Mouse (Mus musculus): Measurements from ENCODE around the gene Gpr157.
"Not testable (repeated sequence)": the region's sequence is repeated elsewhere in the genome, so short reads cannot be mapped to it uniquely, and the experiment has no call there.

Gene Gpr157

DNA sequence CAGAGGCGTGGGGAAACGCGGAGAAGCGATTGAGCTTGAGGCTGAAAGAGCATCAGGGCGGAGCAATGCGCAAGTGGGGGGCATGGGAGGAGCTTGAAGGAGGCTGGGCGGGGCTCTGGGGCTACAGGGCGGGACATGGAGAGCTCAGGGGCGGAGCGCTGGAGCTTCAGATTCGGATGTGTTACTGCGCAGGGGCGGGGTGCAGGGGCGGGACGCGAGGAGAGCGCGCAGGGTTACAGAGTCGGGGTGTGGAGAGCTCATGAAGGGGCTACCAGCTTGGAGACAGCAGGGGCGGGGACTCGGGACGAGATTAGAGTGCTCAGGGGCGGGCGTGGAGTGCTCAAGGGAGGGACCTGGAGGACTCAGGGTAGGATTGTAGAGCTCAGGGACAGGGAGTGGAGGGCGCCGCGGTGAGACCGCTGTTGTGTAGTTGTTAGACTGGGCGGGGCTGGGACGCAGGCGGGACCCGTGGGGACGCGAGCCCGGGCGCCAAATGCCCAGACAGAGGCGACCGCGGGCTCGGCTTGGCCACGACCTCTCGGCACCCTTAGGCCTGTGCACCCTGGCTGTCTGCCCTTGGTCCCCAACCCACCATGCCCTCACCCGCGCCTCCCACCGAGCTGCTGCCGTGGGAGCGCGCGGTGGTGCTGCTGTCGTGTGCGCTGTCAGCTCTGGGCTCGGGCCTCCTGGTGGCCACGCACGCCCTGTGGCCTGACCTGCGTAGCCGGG, at the start of gene Gpr157:
Gene Gpr157 (plus strand): TSS at position 205 of the 729 bp plus-strand sequence.
- peak; percentile 95 for DNase-seq

DNA sequence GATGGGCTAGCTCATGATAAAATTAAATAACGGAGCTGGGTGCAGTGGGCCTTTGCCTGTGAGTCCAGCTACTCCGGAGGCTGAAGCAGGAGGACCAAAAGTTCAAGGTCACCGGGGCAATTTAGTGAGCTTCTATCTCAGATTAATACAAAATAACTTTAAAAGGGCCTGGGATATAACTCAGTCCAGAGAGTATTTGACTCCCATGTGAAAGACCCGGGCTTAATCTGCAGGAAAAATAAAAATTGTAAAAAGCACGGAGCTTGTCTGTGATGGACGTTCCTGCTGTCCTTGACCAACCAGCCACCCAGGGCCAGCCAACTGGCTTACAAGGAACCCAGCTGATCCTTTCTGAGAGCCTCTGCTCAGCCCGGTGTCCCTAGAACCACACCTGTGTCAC, 48.6 kb upstream of the Gpr157 start:
- DNase-seq: no peak

DNA sequence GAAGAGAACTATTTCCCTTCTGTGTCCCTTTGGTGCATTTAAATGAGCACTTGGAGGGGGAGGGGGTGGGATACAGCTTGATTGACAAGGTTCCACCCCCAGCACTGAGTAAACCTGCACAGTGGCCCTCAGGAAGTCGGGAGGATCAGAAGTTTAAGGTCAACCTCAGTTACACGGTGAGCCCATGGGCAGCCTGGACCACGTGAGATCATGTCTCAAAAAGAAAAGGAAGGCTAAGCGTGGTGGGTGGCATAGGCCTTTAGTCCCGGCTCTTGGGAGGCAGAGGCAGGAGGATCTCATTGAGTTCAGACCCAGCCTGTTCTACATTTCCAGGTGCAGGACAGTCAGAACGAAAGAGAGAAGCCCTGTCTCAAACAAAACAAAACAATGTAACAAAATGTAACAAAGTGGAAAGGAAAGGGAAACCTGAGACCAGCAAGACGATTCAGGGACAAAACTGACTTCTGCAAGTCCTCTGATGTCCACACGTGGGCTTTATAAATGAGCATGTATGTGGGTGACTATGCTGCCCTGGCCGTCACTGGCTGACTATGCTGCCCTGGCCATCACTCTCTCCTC, 47.1 kb upstream of the Gpr157 start:
- no peak for DNase-seq

DNA sequence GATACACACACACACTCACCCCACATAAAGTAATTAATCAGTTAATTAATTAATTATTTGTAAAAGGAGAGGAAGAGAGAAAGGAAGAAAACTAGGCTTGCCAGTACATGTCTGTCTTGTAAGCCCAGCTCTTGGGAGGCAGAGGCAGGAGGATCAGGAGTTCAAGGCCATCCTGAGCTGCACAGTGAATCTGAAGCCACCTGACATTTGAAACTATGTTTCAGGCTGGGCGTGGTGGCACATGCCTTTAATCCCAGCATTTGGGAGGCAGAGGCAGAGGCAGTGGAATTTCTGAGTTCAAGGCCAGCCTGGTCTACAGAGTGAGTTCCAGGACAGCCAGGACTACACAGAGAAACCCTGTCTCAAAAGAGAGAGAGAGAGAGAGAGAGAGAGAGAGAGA, 46.3 kb upstream of the Gpr157 start:
- DNase-seq: not testable (repeated sequence)

DNA sequence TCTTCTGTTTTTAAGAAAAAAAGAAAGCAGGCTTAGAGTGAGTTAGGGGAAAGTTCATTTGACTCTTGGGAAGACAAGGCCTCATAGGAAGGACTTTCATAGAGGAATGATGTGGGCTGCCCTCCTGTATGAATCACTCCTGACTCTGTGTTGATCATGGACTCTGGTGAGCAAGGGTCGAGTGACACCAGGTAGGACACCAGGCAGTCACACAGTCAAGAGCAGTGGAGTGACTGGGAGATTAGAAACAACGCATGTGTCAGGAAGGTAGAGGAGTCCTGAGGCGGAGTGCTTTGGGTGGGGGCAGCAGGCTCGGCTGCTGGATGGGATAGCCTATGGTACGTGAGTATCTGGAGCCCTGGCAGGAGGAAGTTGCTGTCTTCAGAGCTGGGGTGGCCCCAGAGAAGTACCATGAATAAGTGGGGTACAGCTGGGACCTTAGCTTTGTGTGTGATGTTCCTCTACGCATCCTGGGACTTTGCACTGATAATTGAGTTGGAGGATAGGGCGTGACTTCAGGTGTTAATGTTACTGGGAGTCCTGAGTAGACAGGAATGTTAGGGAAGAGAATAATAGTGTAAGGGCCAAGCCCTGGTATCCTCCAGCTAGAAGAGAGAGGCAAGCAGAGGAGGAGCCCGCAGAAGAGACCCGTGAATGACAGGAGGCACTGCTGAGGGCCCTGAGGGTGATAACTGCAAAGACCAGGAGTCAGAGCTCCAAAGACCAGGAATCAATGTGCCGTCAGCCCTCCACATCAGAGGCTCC, 45.6 kb upstream of the Gpr157 start:
- no peak for DNase-seq

DNA sequence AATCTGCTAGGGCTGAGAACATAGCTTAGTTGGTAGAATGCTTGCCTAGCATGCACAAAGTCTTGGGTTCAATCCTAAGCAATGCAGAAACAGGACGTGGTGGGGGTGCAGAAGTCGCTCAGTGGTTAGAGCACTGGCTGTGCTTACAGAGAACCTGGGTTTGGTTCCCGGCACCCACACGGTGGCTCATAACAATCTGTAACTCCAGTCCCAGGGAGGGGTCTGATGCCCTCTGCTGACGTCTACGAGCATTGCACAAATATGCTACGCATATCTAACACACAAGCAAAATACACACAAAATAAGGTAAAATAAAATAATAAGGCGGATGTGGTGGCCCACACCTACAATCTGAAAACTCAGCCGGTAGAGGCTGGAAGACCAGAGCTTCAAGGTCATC, 43.6 kb upstream of the Gpr157 start:
- DNase-seq: no peak

DNA sequence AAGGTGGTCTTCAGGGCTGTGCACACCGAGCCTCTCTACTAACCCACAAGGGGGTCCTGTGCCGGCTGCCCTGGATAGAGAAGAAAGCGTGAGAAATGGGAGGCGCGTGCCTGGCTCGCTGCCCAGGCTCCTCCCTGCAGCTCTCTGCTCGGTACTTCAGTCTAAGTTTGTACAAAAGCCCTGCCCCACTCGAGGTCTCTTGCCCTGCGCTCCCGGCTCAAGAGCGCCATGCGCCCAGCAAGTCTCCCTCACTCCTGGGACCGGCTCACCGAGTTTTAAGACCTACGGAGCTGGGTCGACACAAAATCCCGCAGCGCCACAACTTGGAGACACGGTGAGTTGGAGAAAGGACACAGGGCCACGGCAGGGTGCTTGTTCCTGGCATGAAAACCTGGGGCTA, 39.1 kb upstream of the Gpr157 start:
- DNase-seq: peak; percentile 81

DNA sequence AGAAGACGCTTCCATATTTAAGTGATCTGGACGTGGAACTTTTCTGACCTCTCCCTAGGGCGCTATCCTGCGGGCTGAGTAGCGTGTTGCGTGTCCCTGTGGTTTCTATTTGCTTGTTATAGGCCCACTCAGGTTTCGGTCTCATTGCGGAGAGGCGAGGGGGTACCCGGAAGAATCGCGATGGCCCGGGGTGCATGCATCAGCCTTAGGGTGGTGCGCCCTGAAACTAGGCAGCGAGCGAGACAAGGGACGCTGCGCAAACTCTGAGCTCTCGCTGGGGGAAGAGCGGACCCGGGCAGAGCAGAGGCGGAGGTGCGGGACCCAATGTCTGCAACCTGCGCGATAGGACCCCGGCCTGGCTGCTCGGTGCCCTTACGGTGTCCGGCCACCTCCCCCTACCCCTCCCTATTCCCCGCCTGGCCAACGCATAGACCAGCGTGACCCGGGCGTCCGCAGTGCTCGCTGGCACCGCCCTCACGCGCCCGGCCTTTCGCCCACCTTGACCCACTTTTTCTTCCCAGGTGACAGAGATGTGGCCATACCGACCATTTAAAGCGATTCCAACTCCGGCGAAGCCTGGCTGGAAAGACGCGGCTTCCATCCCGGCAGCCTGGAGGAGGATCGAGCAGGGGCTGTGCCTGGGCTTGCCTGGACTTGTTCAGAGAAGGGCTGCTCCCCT, 38.5 kb upstream of the Gpr157 start:
- DNase-seq: peak; percentile 47

DNA sequence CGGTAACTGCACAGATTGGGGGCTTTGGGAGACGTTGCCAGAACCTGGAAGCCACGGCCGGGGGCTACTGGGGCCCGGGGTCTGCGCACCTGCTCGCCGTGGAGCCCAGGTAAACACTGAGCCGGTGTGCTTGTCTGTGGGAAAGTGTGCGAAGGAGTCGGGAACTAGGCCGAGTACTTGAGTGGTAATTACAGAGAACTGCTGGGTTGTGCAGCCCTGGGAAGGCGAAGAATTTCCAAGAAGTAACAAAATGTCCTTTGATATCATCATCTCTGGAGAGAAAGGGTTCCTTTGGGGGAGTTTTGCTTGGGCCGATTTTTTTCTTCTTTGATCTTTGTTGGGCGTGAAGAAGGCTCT, 38.0 kb upstream of the Gpr157 start:
- no peak for DNase-seq

DNA sequence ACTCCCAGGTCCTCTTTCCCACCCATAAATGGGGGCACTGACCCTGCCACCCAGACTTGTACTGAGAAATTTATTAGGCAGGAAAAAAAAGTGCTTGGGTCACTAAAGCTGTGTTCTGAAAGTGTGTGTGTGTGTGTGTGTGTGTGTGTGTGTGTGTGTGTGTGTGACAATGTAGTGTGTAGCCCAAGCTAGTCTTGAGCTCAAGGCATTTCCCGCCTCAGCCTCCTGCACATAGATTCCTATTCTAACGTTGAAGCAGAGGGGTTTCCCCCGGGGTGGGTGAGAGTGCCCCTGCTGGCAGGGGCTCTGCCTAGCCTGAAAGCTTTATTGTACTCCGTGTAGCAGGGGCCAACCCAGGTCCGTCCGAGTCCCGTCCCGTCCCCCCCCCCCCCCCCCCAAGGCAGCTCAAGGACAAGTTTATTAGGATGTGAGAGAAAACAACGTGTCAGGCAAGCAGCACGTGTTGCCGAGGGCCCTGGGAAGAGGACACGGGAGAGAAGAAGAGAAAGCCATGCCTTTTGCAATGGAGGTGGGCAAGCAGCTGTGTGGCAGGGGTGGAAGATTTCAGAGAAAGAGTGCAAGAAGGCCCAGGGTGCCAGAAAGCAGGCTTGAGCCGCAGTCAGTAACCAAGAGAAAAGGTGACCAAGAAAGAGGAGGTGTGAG, 37.5 kb upstream of the Gpr157 start:
- DNase-seq: no peak

DNA sequence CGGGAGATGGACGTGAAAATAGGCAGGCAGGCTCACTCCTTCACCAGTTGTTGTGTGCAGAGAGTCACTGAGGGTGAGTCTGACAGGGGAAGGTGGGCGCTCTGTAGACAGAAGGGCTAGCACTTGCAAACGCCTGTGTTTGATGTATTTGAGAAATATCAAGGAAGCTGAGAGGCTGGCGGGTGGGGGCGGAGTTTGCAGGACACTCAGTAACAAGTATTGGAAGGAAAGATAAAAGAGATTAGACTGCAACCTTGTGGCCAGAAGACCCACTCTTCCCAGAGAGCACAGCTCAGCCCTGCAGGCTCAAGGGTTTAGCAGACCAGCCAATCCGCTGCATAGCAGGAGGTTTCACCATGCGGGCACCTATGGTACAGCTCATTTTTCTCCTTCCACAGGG, 35.7 kb upstream of the Gpr157 start:
- no peak for DNase-seq

DNA sequence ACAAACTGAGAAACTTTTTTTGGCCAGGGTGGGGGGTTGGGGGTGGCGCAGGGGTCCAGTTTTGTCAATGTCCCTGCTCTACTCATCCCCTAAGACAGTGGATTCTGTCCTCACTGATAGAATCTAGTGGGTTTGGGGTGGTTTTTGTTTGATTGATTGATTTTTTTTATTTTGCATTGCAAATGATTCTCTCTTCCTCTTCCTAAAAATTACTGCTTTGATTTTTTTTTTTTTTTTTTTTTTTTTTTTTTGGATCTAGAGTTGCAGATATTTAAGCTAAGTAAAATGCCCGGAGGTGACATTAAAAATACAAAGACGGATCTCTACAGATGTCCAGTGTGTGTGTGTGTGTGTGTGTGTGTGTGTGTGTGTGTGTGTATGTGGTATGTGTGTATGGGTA, 34.8 kb upstream of the Gpr157 start:
- no peak for DNase-seq

DNA sequence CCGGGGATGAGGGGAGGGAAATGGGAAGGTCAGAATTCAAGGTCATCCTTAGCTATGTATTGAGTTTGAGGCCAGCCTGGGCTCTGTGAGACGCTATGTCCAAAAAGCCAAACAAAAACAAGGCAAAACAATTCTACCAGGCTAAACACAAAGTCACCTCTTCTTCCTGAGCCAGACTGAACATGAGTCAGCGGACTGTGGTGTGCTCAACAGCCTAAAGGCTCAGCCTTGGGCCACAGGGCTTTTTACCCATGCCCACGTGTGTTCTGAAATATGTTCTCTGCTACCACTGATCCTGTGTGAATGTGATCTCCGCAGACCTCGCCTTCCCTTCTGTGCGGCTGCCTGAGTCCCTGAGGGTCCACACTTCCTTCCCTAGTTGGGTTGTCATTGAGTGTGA, 31.0 kb upstream of the Gpr157 start:
- no peak for DNase-seq

DNA sequence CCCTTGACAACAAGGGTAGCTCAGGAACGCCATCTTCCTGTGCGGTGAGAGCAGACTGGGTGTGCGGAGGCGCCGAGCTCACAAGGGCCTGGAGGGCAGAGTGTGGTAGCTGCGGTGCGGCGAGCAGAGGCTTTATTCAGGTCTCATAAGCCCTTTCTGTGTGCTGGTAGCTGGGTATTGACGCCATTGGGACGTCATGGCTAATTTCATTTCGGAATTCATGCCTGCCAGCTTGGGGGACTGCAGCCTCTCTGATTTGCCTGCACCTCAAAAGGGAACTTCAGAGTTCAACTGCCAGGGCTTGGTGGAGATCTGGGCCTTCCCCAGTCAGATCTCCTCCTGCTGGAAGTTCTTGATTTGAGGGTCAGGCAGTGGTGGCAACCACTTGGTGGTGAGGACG, 29.4 kb upstream of the Gpr157 start:
- no peak for DNase-seq

DNA sequence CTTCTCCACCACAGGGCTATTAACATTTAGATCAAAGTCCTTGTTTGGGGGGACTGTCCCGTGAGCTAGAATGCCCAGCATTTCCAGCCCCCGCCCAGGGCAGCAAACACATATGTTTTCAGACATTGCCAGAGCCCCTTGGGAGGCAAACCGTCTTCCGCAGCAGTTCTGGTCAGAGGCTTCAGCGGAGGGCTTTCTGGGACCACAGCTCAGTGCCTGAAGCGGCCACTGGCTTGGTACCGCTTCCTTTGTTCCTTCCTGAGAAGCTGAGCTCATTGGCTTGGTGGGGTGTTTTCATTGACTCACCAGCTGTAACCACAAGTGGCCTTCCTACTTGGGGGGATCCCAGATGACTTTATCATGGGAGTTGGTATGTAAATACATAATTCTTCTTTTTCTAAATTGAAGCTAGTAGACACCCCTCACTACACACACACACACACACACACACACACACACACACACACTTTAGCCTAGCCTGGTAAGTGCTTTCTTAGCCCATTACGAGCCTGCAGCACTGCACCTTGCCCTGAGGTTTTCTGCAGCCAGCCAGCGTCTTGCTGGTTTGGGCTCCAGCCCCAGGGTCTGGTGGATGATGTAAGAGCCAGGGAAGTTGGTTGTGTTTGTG, 27.2 kb upstream of the Gpr157 start:
- DNase-seq: no peak

DNA sequence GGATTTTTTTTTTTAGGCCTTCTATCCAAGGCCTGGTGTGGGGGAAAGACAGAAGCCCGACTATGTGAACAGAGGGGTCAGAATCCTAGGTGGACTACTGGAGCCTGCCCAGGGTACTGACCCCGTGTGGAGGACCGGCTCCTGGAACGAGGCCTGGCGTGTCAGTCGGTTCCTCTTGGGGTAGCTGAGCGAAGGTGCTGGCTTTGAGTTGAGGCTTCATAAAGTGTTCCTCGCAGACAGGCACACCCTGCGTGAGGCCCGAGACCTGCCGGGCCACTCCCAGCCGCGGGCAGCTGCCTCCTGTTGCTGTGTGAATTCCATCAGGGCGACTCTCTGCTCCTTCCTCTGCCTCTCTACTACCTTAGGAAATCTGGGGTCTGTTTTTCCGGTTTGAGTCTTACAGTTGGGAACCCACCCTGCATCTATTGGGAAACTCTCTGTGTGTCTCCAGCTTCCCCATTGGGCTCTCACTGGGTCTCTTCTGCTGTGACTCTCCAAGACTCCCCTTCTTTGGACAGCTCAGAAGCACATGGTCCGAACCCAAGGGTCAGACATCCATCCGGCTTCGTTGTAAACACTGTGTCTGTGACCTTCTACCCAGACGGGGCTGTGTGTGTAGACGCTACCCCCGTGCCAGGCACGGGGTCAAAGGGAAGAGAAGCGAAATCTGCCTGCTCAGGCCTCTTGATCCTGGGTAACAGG, 26.5 kb upstream of the Gpr157 start:
- DNase-seq: peak; percentile 23

DNA sequence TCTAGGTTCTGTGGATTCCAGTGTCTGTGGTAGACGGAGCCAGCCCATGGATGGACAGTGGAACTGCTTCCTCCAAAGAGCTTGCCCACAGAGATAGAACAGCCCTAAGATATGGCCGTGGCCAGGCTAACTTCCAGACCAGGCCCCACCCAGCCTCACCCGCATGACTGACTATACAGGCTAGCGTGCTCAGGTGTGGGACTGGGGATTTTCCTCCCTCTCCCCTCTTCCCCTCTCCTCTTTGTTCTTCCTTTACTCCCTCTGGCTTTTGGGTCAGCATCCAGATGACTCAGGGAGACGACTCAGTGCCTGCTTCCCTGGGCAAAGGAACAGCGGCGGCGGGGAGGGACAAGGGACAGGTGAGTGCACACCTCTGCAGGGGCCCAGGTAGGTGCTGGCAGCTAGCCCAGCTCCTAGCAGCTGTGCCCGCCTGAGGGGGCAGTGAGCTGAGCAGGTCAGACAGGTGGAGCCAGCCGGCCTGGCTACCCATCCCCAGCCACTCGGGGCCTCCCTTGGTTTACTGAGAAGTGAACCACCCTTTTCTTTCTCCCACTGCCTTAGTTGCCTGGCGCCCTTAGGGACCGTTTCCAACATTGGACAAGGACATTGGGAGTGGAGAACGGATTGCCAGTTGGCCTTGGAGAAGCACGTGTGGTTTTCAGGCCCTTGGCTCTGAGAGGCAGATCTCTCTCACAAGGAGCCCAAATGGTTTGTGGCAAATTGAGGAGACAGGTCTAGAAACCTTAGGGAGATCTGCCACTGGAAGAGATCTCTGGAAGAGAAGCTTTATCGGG, 25.5 kb upstream of the Gpr157 start:
- DNase-seq: peak; percentile 63

DNA sequence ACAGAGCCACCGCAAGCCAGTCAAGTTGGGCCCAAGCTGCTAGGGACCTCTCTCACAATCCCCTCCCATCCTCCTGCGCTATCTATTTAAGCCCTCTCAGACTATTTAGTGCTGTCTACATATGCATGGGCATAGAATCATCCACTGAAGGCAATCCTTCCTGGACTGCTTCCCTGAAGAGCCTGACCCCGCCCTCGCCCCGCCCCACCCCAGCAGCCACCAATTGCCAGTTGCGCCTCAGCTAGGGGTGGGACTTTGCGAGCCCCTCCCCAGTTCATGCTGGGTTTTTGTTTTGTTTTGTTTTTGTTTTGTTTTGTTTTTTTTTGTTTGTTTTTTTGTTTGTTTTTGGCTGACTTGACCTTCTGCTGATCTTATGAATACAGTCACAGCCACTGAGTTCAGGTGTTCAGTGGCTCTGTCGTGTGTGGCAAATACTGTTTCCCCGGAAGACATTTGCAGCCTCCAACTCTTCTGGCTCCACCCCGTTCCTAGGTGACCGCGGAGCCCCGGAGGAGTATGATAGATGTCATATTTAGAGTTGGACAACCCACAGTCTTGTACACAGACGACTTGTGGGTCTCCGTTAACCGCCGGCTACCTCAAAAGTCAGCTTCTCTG, 20.4 kb upstream of the Gpr157 start:
- no peak for DNase-seq

DNA sequence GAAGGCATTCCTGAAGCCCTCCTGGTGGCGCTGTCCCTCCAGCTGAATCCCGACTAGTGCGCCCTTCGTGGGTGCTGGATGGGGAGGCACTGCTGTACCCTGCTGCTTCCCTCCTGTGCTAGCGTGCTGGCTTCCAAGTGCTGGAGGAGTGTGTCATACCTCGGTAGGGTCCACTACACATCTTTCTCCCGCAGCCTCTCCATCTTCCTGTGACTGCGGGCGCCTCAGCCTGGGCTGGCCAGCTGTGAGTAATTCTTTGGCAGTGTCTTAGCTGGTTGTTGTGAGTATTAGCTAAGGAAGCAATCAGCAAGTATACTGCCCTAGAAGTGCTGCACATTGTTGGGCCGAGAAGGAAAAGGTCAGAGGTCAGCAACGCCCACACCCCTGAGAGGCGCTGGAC, 18.9 kb upstream of the Gpr157 start:
- no peak for DNase-seq

DNA sequence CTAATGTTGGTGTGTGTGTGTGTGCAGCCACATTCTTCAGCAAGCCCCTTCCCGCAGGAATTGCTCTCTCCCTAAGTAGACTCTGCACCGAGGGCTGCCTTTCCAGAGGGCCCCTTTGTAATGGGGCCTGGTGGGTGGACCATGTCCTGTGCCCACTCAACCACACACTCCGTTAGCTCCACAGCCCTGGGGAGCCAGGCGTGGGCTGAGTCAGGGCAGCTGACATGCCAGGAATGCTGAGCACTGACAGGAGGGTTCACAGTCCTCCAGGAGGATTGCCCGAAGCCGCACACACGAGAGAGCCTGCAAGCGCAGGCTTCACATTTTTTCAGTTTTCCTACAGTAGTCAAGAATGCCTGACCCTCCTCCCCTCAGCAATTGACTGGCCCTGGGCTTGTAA, 17.0 kb upstream of the Gpr157 start:
- DNase-seq: peak; percentile 41

Measured in kidney, adult 18-20 months (tissue).